21 mouse cellular contexts compared by ENCODE assay signal in the genomic region with DNA sequence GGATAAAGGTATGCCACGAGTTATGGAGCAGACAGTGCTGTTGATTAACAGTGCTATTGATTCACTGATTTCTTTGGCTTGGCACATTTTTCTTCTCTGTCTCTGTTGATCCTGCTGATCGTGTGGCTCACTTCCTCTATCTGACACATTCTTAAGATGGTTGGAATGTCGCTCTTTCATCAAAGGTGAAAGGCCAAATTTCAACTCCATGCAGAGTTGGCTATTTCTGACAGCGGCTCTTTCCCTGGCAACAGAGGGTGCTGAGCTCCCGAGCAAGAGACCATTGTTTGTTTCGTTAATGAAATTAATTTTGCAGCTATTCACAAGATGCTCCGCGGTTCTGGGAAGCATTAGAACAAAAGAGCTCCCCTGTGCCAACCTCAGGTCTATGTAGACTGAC.
DNase-seq lines count a peak whose midpoint lies in the region; ATAC-seq lines count a peak whose summit lies in the region.
"Had no signal": no experiment of that assay in that cellular context is flagged by ENCODE, and none has a peak within 500 bp of the region (broad histone marks: within the 10 kb centered on the region; RNA-seq: fewer than 3 reads in every experiment).

No protein-coding gene starts in this region.

- no peaks in the 10 kb centered on the region for H3K9me3 ChIP-seq in embryonic facial prominence, embryonic 14.5 days (ENCODE audit: control insufficient read depth, low read length)
- H3K9me3 ChIP-seq in embryonic facial prominence, embryonic 10.5 days: no peaks in the 10 kb centered on the region
- H3K9me3 ChIP-seq in liver, embryonic 11.5 days (ENCODE audit: control insufficient read depth, low read length): no peaks in the 10 kb centered on the region
- H3K9me3 ChIP-seq: forebrain, embryonic 12.5 days; heart, embryonic 10.5 days had no signal

- no peak overlapping the region for H3K4me2 ChIP-seq in embryonic facial prominence, embryonic 14.5 days (ENCODE audit: low read depth, low read length)
- no peak overlapping the region for H3K4me2 ChIP-seq in liver, embryonic 11.5 days
- H3K4me2 ChIP-seq: forebrain, embryonic 12.5 days had no signal

- H3K4me1 ChIP-seq in embryonic facial prominence, embryonic 14.5 days (ENCODE audit: control insufficient read depth, insufficient read depth, low read length): peaks cover 3% of the 10 kb centered on the region; the same call in 1 of the 2 replicates
- peaks cover 35% of the 10 kb centered on the region for H3K4me1 ChIP-seq in embryonic facial prominence, embryonic 10.5 days
- H3K4me1 ChIP-seq in liver, embryonic 11.5 days (replicated peaks; ENCODE audit: control insufficient read depth, insufficient read depth, low read length): no peaks in the 10 kb centered on the region

- WGBS in embryonic facial prominence, embryonic 14.5 days: 22% methylated on average over 8 of the region's 8 CpGs
- 12% methylated on average over 8 of the region's 8 CpGs for WGBS in embryonic facial prominence, embryonic 10.5 days
- 51% methylated on average over 8 of the region's 8 CpGs for WGBS in liver, embryonic 11.5 days

- ATAC-seq in embryonic facial prominence, embryonic 14.5 days (ENCODE audit: low read depth): no peak
- no peak for ATAC-seq in liver, embryonic 11.5 days (replicated peaks; ENCODE audit: low FRiP score)
- ATAC-seq: hindbrain, embryonic 16.5 days had no signal

- H3K9ac ChIP-seq in embryonic facial prominence, embryonic 14.5 days (ENCODE audit: low read depth, low read length): no peak overlapping the region
- no peak overlapping the region for H3K9ac ChIP-seq in liver, embryonic 11.5 days (ENCODE audit: low read depth, low read length)
- H3K9ac ChIP-seq: forebrain, embryonic 12.5 days had no signal

- no peak overlapping the region for H3K4me3 ChIP-seq in embryonic facial prominence, embryonic 14.5 days (ENCODE audit: low read depth, low read length)
- H3K4me3 ChIP-seq in embryonic facial prominence, embryonic 10.5 days: no peak overlapping the region
- no peak overlapping the region for H3K4me3 ChIP-seq in liver, embryonic 11.5 days (ENCODE audit: low read depth, low read length)
- H3K4me3 ChIP-seq: forebrain, embryonic 12.5 days; heart, embryonic 10.5 days had no signal

- peak; percentile 26 for DNase-seq in embryonic facial prominence, embryonic 14.5 days (ENCODE audit: low spot score)
- DNase-seq in embryonic facial prominence, embryonic 10.5 days (ENCODE audit: low spot score): no peak
- peak; percentile 22 for DNase-seq in kidney, adult 9 months
- DNase-seq in kidney, postnatal 25 days: no peak
- DNase-seq in embryo, embryonic 11 days: peak; percentile 54
- peak; percentile 56 for DNase-seq in retina, postnatal 1 day
- no peak for DNase-seq in liver, embryonic 11.5 days (ENCODE audit: low spot score)
- no peak for DNase-seq in cerebellum, postnatal 14 days
- DNase-seq: adrenal gland, adult 2 months; adrenal gland, postnatal 25 days; B cell, adult 2 months; cerebellum, adult 18-20 months; cerebellum, adult 9-11 months; gastrocnemius, postnatal 10 days; heart, adult 18-20 months; heart, postnatal 10 days; heart, postnatal 4 days had no signal

- no peak overlapping the region for H3K27ac ChIP-seq in embryonic facial prominence, embryonic 14.5 days (replicated peaks; ENCODE audit: low read depth, low read length)
- H3K27ac ChIP-seq in embryonic facial prominence, embryonic 10.5 days (replicated peaks): no peak overlapping the region
- H3K27ac ChIP-seq in liver, embryonic 11.5 days (ENCODE audit: low read depth, low read length): no peak overlapping the region
- H3K27ac ChIP-seq: forebrain, embryonic 12.5 days; heart, embryonic 10.5 days had no signal

- no peaks in the 10 kb centered on the region for H3K36me3 ChIP-seq in embryonic facial prominence, embryonic 14.5 days (ENCODE audit: control insufficient read depth, insufficient read depth, low read length)
- no peaks in the 10 kb centered on the region for H3K36me3 ChIP-seq in embryonic facial prominence, embryonic 10.5 days (replicated peaks)
- no peaks in the 10 kb centered on the region for H3K36me3 ChIP-seq in liver, embryonic 11.5 days (ENCODE audit: control insufficient read depth, insufficient read depth, low read length)
- H3K36me3 ChIP-seq: forebrain, embryonic 12.5 days; G1E; heart, embryonic 10.5 days had no signal

- no peaks in the 10 kb centered on the region for H3K27me3 ChIP-seq in embryonic facial prominence, embryonic 14.5 days (replicated peaks; ENCODE audit: control insufficient read depth, insufficient read depth, low read length)
- 0 out of 2 replicates have a peak, but pooled peaks cover 3% of the 10 kb centered on the region for H3K27me3 ChIP-seq in embryonic facial prominence, embryonic 10.5 days (replicated peaks; ENCODE audit: low read depth, poor library complexity, severe bottlenecking)
- no peaks in the 10 kb centered on the region for H3K27me3 ChIP-seq in liver, embryonic 11.5 days (replicated peaks; ENCODE audit: control insufficient read depth, insufficient read depth, low read length)

Comparison
In these comparisons a context has a peak if more than half of its experiments do, and no peak if none do; other contexts are left out.
1. DNase-seq: peak in embryonic facial prominence, embryonic 14.5 days (single experiment), kidney, adult 9 months (single experiment), embryo, embryonic 11 days (single experiment) and retina, postnatal 1 day (single experiment); none in embryonic facial prominence, embryonic 10.5 days (single experiment), kidney, postnatal 25 days (0 of 2), liver, embryonic 11.5 days (single experiment) and cerebellum, postnatal 14 days (0 of 2).